Comparison of ENCODE assay signal across 18 mouse cellular contexts in genomic region chr15:83663066-83663465, GRCm38 (mm10).
"Had no signal": no experiment of that assay in that cellular context is flagged by ENCODE, and none has a peak within 500 bp of the region (broad histone marks: within the 10 kb centered on the region; RNA-seq: fewer than 3 reads in every experiment).

No protein-coding gene starts in this region.

- H3K9ac ChIP-seq: liver, embryonic 14.5 days; lung, embryonic 15.5 days; midbrain, embryonic 13.5 days; midbrain, embryonic 15.5 days; neural tube, embryonic 12.5 days; stomach, embryonic 15.5 days had no signal

- DNase-seq: lung, adult 2 months; lung, postnatal 14 days; lung, postnatal 36 days; right cerebral cortex, postnatal 14 days; thymus, adult 2 months; thymus, postnatal 25 days; thymus, postnatal 4 days had no signal

- ATAC-seq: lung, postnatal 0 days; midbrain, embryonic 13.5 days; midbrain, embryonic 15.5 days had no signal

- H3K9me3 ChIP-seq: lung, embryonic 15.5 days; megakaryocyte, embryonic 14.5 days; midbrain, embryonic 13.5 days; midbrain, embryonic 15.5 days; neural tube, embryonic 12.5 days; stomach, embryonic 15.5 days had no signal

- H3K4me3 ChIP-seq: lung, embryonic 15.5 days; megakaryocyte, embryonic 14.5 days; midbrain, embryonic 13.5 days; midbrain, embryonic 15.5 days; neural tube, embryonic 12.5 days; stomach, embryonic 15.5 days had no signal

- H3K4me1 ChIP-seq: lung, embryonic 15.5 days; megakaryocyte, embryonic 14.5 days; midbrain, embryonic 15.5 days; stomach, embryonic 15.5 days had no signal

- H3K4me2 ChIP-seq: liver, embryonic 11.5 days; lung, embryonic 15.5 days; midbrain, embryonic 13.5 days; midbrain, embryonic 15.5 days; neural tube, embryonic 12.5 days; stomach, embryonic 15.5 days had no signal

- H3K27me3 ChIP-seq: stomach, embryonic 15.5 days had no signal

- H3K36me3 ChIP-seq: lung, embryonic 15.5 days; midbrain, embryonic 13.5 days; midbrain, embryonic 15.5 days; neural tube, embryonic 12.5 days; stomach, embryonic 15.5 days had no signal

- H3K27ac ChIP-seq: liver, embryonic 14.5 days; lung, embryonic 15.5 days; macrophage; midbrain, embryonic 13.5 days; midbrain, embryonic 15.5 days; neural tube, embryonic 12.5 days; stomach, embryonic 15.5 days; stomach, postnatal 0 days had no signal
